Mouse (Mus musculus): Measurements from ENCODE around the gene En1. TPM values are rescaled to one million over a fixed set of nuclear protein-coding genes. Genes with fewer than 3 reads are reported as not detected.

The En1 gene
- total and polyA plus RNA-seq, 3 experiments = not detected

- TF ChIP-seq MAZ (IDR thresholded peaks at IDR 0.05; ENCODE audit: low read depth, low read length) (no peak), EP300 (IDR thresholded peaks at IDR 0.05; ENCODE audit: low read depth in 1 of 2, low read length in 2 of 2) (no peak), E2F4 (IDR thresholded peaks at IDR 0.05; ENCODE audit: borderline replicate concordance, low read depth, low read length) (no peak), ZC3H11A (IDR thresholded peaks at IDR 0.05; ENCODE audit: low read depth, low read length) (no peak), SIN3A (IDR thresholded peaks at IDR 0.05; ENCODE audit: low read length) (no peak), MAFK (IDR thresholded peaks at IDR 0.05; ENCODE audit: borderline replicate concordance, low read depth, low read length) (no peak), SMC3 (IDR thresholded peaks at IDR 0.05; ENCODE audit: low read depth, low read length) (no peak), MAX (IDR thresholded peaks at IDR 0.05; ENCODE audit: low read length) (no peak), GABPA (IDR thresholded peaks at IDR 0.05; ENCODE audit: low read depth, low read length) (no peak), ZNF384 (IDR thresholded peaks at IDR 0.05; ENCODE audit: low read depth, low read length) (no peak), CHD2 (IDR thresholded peaks at IDR 0.05; ENCODE audit: low read length) (no peak), CTCF (IDR thresholded peaks at IDR 0.05 in 2 of 3, conservative IDR thresholded peaks at IDR 0.05 in 1 of 3; ENCODE audit: control insufficient read depth in 1 of 3, insufficient read depth in 1 of 3, low read depth in 2 of 3, low read length in 3 of 3, poor library complexity in 1 of 3, severe bottlenecking in 1 of 3) (no peak)
- H3K9me3 ChIP-seq (replicated peaks; ENCODE audit: insufficient read depth, low read length) = no peaks in the 10 kb centered on the region
- H3K79me2 ChIP-seq (ENCODE audit: control insufficient read depth, insufficient read depth, low read length, poor library complexity) = no peaks in the 10 kb centered on the region
- no peak overlapping the region for H3K4me3 ChIP-seq (ENCODE audit: control insufficient read depth in 1 of 2, insufficient read depth in 1 of 2, low read depth in 2 of 2, low read length in 2 of 2)
- no peak overlapping the region for H3K27ac ChIP-seq (ENCODE audit: control insufficient read depth, low read depth, low read length)
- H3K4me1 ChIP-seq (ENCODE audit: control insufficient read depth in 1 of 2, insufficient read depth in 2 of 2, low read length in 2 of 2) = no peaks in the 10 kb centered on the region
- no peak for DNase-seq (ENCODE audit: low read depth, low spot score)
- no peaks in the 10 kb centered on the region for H3K27me3 ChIP-seq (ENCODE audit: control insufficient read depth in 1 of 2, insufficient read depth in 2 of 2, low read length in 2 of 2)
- no peaks in the 10 kb centered on the region for H3K36me3 ChIP-seq (ENCODE audit: control insufficient read depth in 1 of 2, insufficient read depth in 2 of 2, low read length in 2 of 2)
- H3K9ac ChIP-seq (ENCODE audit: control insufficient read depth, low read depth, low read length, poor library complexity, severe bottlenecking) = no peak overlapping the region
Measured at GRCm38 (mm10) chr1:120654950-120655396, 52.8 kb downstream of the En1 start.

Other genes starting within 250 kb of the En1 start
- gene Marco, start 97.4 kb upstream of the En1 start, total RNA-seq (2012; rRNA removed) = not detected in 2 replicates
- gene Marco, start 97.4 kb upstream of the En1 start, polyA plus RNA-seq (2012; ENCODE audit: insufficient read depth in 1 of 2, insufficient read length in 2 of 2, low read depth in 1 of 2, low replicate concordance in 2 of 2, missing spikeins in 1 of 2) = not detected